ENCODE assay signal across 24 mouse cellular contexts in the genomic region with DNA sequence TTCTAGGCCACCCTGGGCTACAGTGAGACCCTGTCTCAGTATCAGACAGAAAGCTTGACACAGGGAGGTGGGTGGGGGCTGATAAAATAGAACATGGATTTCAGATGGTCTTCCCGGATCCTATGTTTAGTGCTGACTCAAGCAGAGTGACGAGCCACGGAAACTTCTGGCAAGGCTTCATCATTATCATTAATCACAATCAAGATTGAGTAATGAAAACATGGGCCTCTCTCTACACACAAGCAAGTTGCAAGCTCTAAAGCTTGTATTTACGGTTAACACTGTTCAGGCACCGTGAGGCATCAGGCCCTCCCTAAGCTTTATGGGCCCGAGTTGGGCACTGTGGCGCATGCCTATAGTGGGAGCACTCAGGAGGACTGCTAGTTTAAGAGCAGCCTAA. TPM values are rescaled to one million over a fixed set of nuclear protein-coding genes. Genes with fewer than 3 reads are reported as not detected.
DNase-seq lines count a peak whose midpoint lies in the region; ATAC-seq and TF ChIP-seq lines count a peak whose summit lies in the region.
"Had no signal": no experiment of that assay in that cellular context is flagged by ENCODE, and none has a peak within 500 bp of the region (broad histone marks: within the 10 kb centered on the region; RNA-seq: fewer than 3 reads in every experiment).

No protein-coding gene starts in this region.

- WGBS in kidney, postnatal 0 days, result 54% methylated on average over 7 of the region's 7 CpGs
- 66% methylated on average over 7 of the region's 7 CpGs for WGBS in lung, embryonic 16.5 days
- 51% methylated on average over 7 of the region's 7 CpGs for WGBS in lung, adult 2 months
- WGBS in stomach, postnatal 0 days, result 68% methylated on average over 7 of the region's 7 CpGs

- H3K4me3 ChIP-seq in kidney, postnatal 0 days (replicated peaks; ENCODE audit: low read depth, low read length), result no peak overlapping the region
- no peak overlapping the region for H3K4me3 ChIP-seq in lung, embryonic 16.5 days (ENCODE audit: low read length)
- no peak overlapping the region for H3K4me3 ChIP-seq in lung, adult 2 months (replicated peaks; ENCODE audit: extremely low read depth, low read depth, low read length)
- no peak overlapping the region for H3K4me3 ChIP-seq in stomach, postnatal 0 days (ENCODE audit: low read depth, low read length)
- H3K4me3 ChIP-seq: embryonic facial prominence, embryonic 12.5 days; embryonic facial prominence, embryonic 15.5 days; forebrain, embryonic 15.5 days; heart, embryonic 12.5 days; heart, embryonic 15.5 days; hindbrain, embryonic 10.5 days; hindbrain, embryonic 13.5 days had no signal

- H3K9me3 ChIP-seq in kidney, postnatal 0 days (replicated peaks; ENCODE audit: low read length), result no peaks in the 10 kb centered on the region
- H3K9me3 ChIP-seq in lung, embryonic 16.5 days (ENCODE audit: control insufficient read depth, low read length), result no peaks in the 10 kb centered on the region
- H3K9me3 ChIP-seq in stomach, postnatal 0 days (ENCODE audit: control insufficient read depth, low read length), result no peaks in the 10 kb centered on the region
- H3K9me3 ChIP-seq: embryonic facial prominence, embryonic 12.5 days; embryonic facial prominence, embryonic 15.5 days; forebrain, embryonic 15.5 days; heart, embryonic 15.5 days; hindbrain, embryonic 10.5 days; hindbrain, embryonic 13.5 days had no signal

- no peak overlapping the region for H3K4me2 ChIP-seq in kidney, postnatal 0 days (ENCODE audit: low read length)
- H3K4me2 ChIP-seq in lung, embryonic 16.5 days (ENCODE audit: low read depth, low read length), result no peak overlapping the region
- no peak overlapping the region for H3K4me2 ChIP-seq in stomach, postnatal 0 days (replicated peaks; ENCODE audit: low read depth)
- H3K4me2 ChIP-seq: embryonic facial prominence, embryonic 12.5 days; embryonic facial prominence, embryonic 15.5 days; forebrain, embryonic 15.5 days; heart, embryonic 12.5 days; heart, embryonic 15.5 days; hindbrain, embryonic 13.5 days had no signal

- ATAC-seq in kidney, postnatal 0 days (replicated peaks; ENCODE audit: low FRiP score, low read depth), result no peak
- ATAC-seq in lung, embryonic 16.5 days (ENCODE audit: low read depth), result peak; percentile 60
- peak; percentile 45 for ATAC-seq in stomach, postnatal 0 days (ENCODE audit: low FRiP score, low TSS enrichment)
- ATAC-seq: CD4-positive, CD25-positive, alpha-beta regulatory T cell, adult 4 months; forebrain, embryonic 15.5 days; hindbrain, embryonic 16.5 days had no signal

- TF ChIP-seq CTCF in kidney, postnatal 0 days (IDR thresholded peaks at IDR 0.05; ENCODE audit: low read depth), result no peak
- TF ChIP-seq CTCF in lung, adult 2 months (IDR thresholded peaks at IDR 0.05; ENCODE audit: insufficient read depth, low read length), result no peak
- TF ChIP-seq CTCF in stomach, postnatal 0 days (IDR thresholded peaks at IDR 0.05; ENCODE audit: low read depth), result no peak

- peaks cover 6% of the 10 kb centered on the region for H3K36me3 ChIP-seq in kidney, postnatal 0 days (ENCODE audit: insufficient read depth, low read length)
- peaks cover 5% of the 10 kb centered on the region; the same call in 1 of the 2 replicates for H3K36me3 ChIP-seq in lung, embryonic 16.5 days (ENCODE audit: control insufficient read depth, insufficient read depth, low read length)
- H3K36me3 ChIP-seq in stomach, postnatal 0 days (ENCODE audit: control insufficient read depth, insufficient read depth, low read length), result no peaks in the 10 kb centered on the region; the same call in 1 of the 2 replicates
- H3K36me3 ChIP-seq: embryonic facial prominence, embryonic 15.5 days; forebrain, embryonic 15.5 days had no signal

- peaks cover 9% of the 10 kb centered on the region; the same call in 1 of the 2 replicates for H3K4me1 ChIP-seq in kidney, postnatal 0 days (replicated peaks; ENCODE audit: insufficient read depth, low read length)
- no peaks in the 10 kb centered on the region for H3K4me1 ChIP-seq in lung, embryonic 16.5 days (replicated peaks; ENCODE audit: control insufficient read depth, insufficient read depth, low read length)
- H3K4me1 ChIP-seq in lung, adult 2 months (ENCODE audit: control insufficient read depth, insufficient read depth, low read length), result peaks cover 7% of the 10 kb centered on the region
- no peaks in the 10 kb centered on the region for H3K4me1 ChIP-seq in stomach, postnatal 0 days (replicated peaks; ENCODE audit: control insufficient read depth, insufficient read depth)
- H3K4me1 ChIP-seq: forebrain, embryonic 15.5 days had no signal

- TF ChIP-seq EP300 in stomach, postnatal 0 days (optimal IDR thresholded peaks at IDR 0.05), result no peak

- DNase-seq in kidney, postnatal 0 days (ENCODE audit: low spot score), result peak; percentile 36
- no peak for DNase-seq in kidney, postnatal 25 days
- no peak for DNase-seq in lung, postnatal 14 days
- DNase-seq in lung, postnatal 36 days, result peak; percentile 54
- DNase-seq in lung, adult 2 months, result no peak
- DNase-seq in stomach, postnatal 0 days (ENCODE audit: low spot score), result no peak
- DNase-seq in urinary bladder, postnatal 25 days (ENCODE audit: low spot score), result no peak
- DNase-seq: cerebellum, adult 18-20 months; cerebellum, adult 9-10 months; cerebellum, postnatal 14 days; gastrocnemius, postnatal 25 days; heart, adult 18-20 months; heart, postnatal 10 days; heart, postnatal 36 days had no signal

- no peak overlapping the region for H3K27ac ChIP-seq in kidney, postnatal 0 days
- no peak overlapping the region for H3K27ac ChIP-seq in lung, embryonic 16.5 days (ENCODE audit: low read length)
- 0 out of 2 replicates have a peak overlapping the region, but pooled peaks have one; percentile 2 for H3K27ac ChIP-seq in stomach, postnatal 0 days (replicated peaks)
- H3K27ac ChIP-seq: embryonic facial prominence, embryonic 12.5 days; forebrain, embryonic 15.5 days; hindbrain, embryonic 10.5 days; hindbrain, embryonic 13.5 days had no signal

- no peaks in the 10 kb centered on the region for H3K27me3 ChIP-seq in kidney, postnatal 0 days (ENCODE audit: insufficient read depth, low read length)
- H3K27me3 ChIP-seq in lung, embryonic 16.5 days (ENCODE audit: control insufficient read depth, insufficient read depth, low read depth, low read length), result no peaks in the 10 kb centered on the region
- H3K27me3 ChIP-seq in stomach, postnatal 0 days (ENCODE audit: control insufficient read depth, insufficient read depth, low read length), result no peaks in the 10 kb centered on the region
- H3K27me3 ChIP-seq: embryonic facial prominence, embryonic 12.5 days; embryonic facial prominence, embryonic 15.5 days; forebrain, embryonic 15.5 days; heart, embryonic 12.5 days; heart, embryonic 15.5 days; hindbrain, embryonic 13.5 days had no signal

- no peak overlapping the region for H3K9ac ChIP-seq in kidney, postnatal 0 days (ENCODE audit: low read depth, low read length)
- no peak overlapping the region for H3K9ac ChIP-seq in lung, embryonic 16.5 days (ENCODE audit: low read length)
- no peak overlapping the region for H3K9ac ChIP-seq in stomach, postnatal 0 days (ENCODE audit: low read length)
- H3K9ac ChIP-seq: embryonic facial prominence, embryonic 12.5 days; embryonic facial prominence, embryonic 15.5 days; forebrain, embryonic 15.5 days; heart, embryonic 12.5 days; heart, embryonic 15.5 days; hindbrain, embryonic 13.5 days had no signal

- TF ChIP-seq POLR2A in lung, adult 2 months (IDR thresholded peaks at IDR 0.05; ENCODE audit: borderline replicate concordance, extremely low read depth, low read depth, low read length), result no peak

RNA-seq across cellular contexts. Expression of gene Ypel2, which starts 13.7 kb away (rescaled TPM):
- 10.6 and 11.1 TPM in 2 replicates for polyA plus RNA-seq in kidney, postnatal 0 days (2015; fragmentation: Nextera tagmentation; extraction: Ambion mirVana)
- polyA plus RNA-seq in lung, embryonic 16.5 days (2015; fragmentation: Nextera tagmentation; extraction: Ambion mirVana), result 11.4 and 11.8 TPM in 2 replicates
- 5.9 and 9.7 TPM in 2 replicates for polyA plus RNA-seq in lung, adult 2 months (2012; rRNA removed)
- polyA plus RNA-seq in stomach, postnatal 0 days (2015; fragmentation: Nextera tagmentation; extraction: Ambion mirVana), result 3.9 and 4.0 TPM in 2 replicates

Comparison
In these comparisons a context has a peak if more than half of its experiments do, and no peak if none do; other contexts are left out.
1. DNase-seq: peak in kidney, postnatal 0 days (single experiment) and lung, postnatal 36 days (single experiment); none in kidney, postnatal 25 days (0 of 2), lung, postnatal 14 days (single experiment), lung, adult 2 months (single experiment), stomach, postnatal 0 days (single experiment) and urinary bladder, postnatal 25 days (single experiment).